Mouse (Mus musculus) inflammation-experienced regulatory T-cells, adult 6 months (primary cell): ENCODE measurements around the gene Gmds. TPM values are rescaled to one million over a fixed set of nuclear protein-coding genes. Genes with fewer than 3 reads are reported as not detected.

Experiments
- ATAC-seq: one replicate; pipeline ENCODE4 v1.8.0; 2017
- polyA plus RNA-seq, 3 experiments: library from polyadenylated mRNA; unstranded; fragments of 100-300 nt; shearing (Covaris generic); gene quantifications; one replicate each; pipeline ENCODE4 v1.2.1; 2017

The Gmds gene
- polyA plus RNA-seq, 3 experiments from 2014 or later: 17.2 to 26.3 (median 21.8) TPM

DNA sequence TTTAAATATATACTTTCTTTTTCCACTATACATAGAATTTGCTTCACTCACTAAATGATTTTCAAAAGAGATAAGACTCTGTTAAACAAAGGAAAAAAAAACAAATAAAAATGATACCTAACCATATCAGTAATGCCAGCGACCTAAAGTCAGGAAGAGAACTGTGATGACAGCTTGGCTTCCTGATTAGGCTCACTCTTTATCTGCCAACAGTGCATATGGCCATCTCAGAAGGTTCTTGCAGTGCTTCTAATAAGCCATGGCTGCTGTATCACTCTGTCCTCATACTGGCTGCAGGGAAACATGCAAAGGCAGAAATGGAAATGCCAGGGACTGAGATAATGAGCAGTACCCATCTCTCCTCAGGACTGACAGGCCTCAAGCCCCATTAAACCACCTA, 192.6 kb downstream of the Gmds start:
- no peak for ATAC-seq

DNA sequence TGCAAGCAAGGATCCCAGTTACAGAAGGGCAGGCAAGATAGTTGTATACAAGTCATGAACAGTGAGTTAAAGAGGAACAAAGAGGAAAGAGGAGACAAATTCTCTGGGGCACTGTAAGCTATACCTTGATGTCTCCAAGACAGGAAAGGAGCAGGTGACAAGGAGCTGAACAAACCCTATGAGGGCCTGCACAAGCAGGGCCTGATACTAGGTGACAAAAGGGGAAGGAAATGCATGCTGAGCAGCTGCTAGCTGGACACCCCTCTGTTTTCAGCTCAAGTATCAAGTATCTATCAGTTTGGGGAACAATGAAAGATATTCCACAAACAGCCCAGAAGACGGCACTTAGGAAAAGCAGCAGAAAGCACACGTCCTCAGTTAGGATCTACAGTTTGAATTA, 193.4 kb downstream of the Gmds start:
- no peak for ATAC-seq

DNA sequence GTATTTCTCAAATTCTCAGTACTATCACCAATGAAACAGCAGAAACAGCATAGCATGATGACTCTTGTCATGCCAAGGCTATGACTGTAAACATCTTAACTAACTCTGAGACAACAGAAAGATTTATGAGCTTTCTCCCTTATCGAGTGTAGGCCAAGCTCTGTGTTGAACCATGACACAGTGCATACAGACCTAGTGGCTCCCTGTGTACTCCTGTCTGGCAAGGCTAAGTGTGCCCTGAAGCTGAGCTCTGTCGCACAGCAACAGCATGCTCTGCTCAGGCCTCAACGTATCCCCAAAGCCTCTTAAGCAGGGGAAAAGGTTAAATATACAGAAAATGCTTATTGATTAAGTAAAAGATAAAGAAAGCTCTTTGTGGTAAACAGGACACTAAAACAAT, 194.9 kb downstream of the Gmds start:
- ATAC-seq: no peak

DNA sequence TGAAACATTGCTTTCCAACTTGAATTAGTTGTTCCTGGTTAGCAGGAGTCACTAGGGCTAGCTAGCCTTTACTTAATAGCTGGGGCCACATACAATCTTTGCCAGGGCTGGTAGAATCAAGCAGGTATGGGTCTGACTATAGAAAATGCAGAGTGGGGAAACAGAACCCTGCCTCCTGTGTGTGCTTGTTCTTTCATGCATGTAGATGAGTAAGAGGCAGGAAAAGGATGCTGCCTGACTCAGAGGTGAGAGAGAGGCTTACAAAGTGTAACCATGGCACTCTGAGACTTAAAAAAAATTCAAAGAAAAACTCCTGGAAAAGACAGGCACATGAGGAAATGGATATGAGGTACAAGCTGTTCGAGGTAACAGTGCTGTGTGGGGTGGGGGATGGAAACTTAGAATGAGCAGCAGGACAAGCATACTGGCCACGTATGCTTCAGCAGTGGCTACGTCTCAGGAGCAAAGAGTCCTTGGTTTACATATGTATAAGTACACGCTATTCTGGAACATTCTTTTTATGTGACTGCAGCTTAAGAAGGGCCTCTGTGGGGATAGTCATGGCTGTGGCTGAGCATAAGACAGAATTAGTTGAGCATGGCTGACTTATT, 203.8 kb downstream of the Gmds start:
- ATAC-seq: no peak

DNA sequence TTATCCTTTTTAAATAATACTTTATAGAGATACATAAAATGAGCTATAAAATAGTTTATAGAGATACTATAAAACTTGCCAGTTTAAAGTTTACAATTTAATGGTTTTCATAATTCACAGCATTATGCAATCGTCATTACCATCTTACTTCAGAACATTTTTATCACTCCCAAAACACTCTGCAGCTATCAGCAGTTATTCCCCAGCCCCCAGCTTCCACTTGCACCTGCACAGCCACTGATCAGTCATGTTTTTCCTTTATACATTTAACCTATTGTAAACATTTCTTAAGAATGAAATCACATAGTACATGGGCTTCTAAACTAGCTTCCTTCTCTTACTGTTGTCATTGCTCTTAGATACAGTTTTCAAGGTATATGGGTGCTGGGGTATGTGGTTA, 208.6 kb downstream of the Gmds start:
- ATAC-seq: no peak

DNA sequence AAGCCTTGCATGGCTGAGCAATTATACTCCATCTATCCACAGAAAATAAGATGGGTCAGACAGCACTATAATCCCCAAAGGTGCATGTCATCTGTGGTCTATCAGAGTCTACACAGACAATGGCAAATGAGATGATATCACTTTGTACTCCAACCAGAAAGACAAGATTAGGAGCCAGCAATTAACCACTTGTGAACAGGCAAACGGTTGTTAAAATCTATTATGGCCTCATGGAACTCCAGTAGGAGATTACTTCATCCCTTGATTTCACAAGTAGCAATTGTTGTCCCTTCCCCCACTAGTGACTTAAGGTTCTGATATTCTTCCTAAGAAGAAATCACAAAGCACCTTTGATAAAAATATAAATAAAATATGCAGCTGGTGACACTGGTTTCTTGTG, 220.2 kb downstream of the Gmds start:
- no peak for ATAC-seq

DNA sequence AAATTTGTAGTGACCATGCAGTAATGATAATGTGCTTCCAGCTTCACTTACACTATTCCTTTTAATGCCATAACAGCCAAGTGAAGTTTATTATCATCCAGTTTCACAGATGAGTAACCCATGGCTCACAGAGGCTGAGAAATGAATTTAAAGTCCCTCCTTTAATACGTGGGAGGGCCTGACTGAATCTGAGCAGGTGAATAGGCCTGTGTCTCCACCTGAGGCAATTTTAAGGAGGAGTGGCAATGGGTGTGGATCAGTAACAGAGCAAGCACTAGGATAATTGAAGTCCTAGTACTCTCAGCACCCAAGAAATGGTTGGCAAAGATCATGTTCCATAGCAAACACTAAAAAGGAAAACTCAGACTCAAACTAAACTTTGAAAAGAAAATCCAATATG, 223.1 kb downstream of the Gmds start:
- ATAC-seq: no peak

DNA sequence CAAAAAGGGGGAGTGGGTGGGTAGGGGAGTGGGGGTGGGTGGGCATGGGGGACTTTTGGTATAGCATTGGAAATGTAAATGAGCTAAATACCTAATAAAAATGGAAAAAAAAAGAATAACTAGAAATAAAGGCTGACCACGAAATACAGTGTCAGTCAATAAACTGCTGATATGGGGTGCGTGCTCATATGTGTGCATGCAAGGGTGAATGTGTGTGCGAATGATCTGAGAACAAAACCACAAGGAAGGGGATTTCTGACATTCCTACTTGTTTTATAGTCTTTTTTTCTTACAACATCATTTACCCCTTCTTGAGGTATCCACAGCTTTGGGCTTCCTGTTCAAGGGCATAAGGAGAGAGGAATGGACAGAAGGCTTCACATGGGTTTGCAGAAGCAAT, 224.7 kb downstream of the Gmds start:
- no peak for ATAC-seq

DNA sequence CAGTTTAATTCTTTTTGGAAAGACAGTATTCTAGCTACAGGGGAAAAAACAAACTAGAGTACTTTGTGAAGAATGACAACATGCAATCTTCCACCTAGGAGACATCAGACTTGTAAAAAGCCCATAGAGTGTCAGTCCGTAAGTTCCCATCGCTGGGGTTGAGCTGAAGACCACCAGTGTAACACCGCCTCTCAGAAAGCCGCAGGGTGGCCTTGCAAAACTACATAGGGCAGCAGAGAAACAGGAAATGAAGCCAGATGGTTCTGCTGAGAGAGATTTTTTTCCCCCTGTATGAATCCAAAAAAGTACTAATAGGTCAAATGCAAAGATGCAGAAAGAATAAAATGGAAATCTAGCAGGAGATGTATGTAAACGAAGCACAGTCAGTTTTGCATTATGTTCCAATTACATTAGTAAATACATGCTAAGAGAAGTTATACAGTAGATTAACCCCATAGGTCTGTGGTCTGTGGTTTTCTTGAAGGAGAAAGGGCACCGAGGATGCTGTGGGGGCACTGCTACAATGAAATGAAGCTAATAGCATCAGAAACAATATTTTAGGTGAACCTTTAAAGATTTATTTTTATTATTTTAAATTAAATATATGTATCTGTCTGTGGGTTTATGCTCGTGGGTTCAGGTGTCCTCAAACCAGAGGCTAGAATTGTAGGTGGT, 250.1 kb downstream of the Gmds start:
- ATAC-seq: no peak

DNA sequence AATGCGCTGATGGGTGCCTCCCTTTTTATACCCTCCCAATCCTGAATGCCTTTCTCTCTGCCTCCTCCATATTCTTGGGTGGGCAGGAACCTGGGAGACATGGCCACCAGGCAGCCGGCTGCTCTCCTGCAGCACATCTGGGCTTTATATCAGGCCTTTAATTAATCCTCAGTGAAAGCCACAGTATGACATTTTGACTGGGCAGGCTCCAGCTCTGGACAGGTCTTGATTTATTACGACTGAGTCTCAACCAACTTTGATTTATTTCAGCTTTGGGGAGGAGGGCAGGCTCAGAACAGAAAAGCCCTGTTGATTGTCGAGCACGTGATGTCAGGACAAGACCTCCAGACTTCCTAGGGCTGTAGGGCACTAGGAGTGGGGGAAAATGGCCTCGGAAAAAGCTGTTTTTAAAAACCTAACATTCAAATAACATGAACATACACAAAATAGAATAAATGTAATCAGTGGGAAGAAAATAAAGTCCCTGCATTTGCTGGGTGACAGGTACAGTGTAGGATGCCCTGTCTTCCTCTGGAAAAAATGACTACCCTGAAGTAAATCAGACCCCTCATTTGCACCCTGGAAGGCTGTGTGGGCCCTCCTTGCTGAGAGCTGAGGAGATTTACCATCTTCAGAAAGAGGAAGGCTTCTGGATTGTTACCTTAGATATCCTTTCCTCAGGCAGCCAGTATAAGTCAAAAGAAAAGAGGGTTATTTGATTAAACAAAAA, 257.9 kb downstream of the Gmds start:
- ATAC-seq: no peak

DNA sequence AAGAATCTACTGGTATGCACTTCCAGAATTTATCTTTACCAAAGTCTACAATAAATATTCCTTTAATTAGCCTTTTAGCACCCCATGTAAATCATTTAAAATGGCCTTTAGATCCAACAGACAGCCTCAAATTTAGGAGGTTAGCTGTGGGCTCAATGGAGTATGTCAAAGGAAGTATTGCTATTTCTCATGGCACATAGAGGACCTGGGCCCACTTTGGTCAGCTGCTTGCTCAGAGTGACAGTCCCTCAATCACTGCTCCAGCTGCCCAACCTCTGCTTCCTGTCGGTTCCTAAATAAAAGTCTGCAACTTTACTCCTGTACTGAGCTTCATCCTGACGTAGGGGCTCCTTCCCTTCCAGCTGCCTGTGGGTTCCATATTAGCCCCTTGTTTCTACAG, 264.9 kb downstream of the Gmds start:
- no peak for ATAC-seq

DNA sequence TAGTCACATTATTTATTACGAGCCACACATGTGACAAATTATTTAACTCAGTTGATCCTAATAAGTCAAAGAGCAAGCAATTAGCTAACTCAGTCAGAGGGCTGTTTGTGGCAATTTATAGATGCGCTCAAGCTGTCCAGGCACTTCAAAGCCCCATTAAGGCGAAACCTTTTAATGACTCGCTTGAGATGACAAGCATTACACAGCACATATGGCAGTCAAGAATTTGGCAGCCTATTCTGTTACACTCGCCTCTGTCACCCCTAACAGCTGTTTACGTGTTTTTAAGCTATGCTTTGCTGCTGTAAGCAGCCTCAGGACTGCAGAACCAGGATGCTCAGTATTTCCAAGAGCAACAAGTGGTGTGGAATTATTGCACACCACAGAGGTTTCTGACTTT, 283.2 kb downstream of the Gmds start:
- no peak for ATAC-seq

DNA sequence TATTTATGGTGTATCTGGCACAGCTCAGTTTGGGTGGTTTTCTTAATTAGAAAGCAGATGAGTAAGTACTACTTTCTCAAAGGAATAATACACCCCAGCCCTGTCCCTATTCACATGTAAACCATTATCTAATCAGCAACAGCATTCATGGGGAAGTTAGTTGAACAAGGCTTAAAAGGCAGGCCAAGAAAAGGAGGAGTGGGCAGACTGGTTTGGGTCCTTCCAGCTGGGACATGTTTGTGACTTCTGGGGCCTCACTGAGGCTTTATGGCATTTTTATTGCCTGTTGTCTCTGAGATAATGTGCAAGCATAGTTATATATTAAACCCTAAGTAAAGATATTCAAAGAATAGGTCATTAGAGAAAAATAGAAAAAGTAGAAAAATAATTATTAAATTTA, 285.0 kb downstream of the Gmds start:
- no peak for ATAC-seq

DNA sequence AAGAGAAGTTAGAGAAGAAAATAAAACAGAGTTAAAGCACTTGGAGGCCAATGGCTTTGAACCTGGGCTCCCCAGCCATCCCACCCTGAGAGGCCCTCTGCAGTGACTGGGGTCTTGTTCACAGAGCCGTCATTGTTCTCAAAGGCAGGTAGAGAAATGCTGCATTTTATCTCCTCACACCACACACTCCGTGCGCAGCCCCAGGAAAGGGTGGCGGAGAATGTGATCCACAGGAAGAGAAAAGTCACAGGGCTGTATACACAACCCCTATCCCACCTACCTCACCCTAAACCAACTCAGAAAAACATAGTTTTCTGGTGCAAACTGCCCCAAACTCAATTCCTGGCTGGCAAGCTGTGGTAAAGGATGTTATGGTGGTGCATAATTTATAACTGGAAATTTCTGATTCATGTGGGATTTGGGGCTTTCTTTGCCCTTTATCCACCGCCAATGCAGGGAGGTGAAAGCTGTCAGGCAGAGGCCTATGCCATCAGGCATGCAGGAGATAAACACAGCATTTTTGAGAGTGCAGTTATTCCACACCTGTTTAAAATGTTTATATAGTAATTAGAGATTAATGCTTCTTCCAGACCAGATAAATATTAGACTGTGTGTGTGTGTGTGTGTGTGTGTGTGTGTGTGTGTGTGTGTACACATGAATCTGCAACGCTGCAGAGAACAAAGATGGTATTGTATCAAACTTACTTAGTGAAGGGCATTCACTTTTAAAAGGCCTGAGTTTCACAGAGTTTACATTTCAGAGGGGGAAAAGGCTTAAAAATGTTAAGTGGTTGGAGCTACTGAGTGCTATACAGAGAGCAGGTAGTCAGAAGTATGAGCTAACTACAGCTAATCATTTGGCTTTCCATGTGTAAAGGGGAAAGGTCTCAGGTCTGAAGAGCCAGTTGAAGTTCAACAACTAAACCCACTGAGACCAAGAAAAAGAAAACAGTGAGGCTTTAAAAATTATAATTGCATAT, 290.3 kb downstream of the Gmds start:
- ATAC-seq: no peak

DNA sequence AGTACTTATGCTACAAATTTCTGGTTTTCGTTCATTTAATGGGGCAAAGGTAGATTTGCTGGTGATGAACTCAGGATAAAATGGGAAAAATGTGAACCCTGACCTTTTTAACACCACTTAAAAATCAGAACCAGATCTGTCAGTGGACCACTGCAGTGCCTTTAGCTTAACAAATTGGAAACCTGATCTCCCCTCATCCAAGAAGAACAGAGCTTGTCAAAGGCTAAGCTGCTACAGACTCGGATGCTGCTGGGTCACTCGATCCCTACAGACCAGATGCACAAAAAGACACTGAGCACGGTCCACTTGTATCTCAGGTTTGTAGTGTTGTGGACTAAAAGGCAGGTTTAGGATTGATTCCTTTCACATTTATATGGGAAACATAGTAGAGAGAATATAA, 291.6 kb downstream of the Gmds start:
- ATAC-seq: no peak

DNA sequence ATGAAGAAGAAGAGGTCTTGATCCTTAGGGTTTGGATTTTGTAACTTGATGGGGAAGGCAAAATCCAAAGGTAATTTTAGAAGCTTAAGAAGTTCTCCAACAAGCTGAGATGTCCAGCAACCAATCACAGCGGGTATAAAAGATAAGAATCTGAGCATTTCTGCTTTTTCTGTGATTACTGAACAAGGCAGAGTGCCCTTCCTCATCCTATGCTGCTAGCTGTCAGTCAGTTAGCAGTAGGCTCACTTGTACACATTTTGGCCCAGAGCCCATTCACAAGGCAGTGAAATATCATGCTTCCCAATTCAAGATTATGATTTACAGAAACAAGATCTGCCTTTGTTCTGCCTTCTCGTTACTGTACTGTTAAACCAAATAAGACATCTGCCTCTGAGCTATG, 295.8 kb downstream of the Gmds start:
- ATAC-seq: no peak

DNA sequence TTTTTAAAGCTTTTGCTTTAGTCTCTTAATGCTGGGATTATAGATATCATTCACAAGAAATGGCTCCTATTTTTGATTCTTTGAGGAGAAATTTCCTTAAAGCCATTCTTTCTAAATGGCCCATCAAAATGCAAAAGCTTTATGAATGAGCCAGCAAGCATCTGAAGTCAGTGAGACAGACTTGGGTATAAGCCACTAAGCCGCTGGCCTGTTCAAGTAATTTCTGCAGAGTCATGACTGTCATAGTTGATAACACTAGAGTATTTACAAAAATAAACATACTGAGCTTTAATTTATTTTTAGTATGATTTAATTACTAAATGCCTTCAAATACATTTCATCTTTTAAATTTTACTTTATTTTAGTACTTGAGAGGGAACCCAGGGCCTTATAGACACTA, 297.7 kb downstream of the Gmds start:
- ATAC-seq: no peak

DNA sequence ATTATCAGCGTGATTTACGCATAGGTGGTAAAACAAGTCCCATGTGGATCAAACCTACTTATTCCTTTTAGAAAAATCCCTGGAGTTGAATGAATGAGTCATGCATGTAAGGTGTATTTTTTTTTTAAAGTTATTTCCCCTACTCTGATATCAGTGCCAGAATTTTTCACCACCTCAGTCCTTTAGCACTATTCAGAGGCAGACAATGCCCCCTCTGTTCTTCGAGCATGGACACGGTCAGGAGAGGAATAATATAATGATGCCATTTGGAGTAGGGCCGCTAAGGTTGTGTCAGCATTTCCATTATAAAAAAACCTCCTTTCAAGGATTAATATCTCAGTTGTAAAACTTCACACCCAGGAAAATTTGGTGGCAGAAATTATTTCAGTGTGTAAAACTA, 301.6 kb downstream of the Gmds start:
- ATAC-seq: no peak

DNA sequence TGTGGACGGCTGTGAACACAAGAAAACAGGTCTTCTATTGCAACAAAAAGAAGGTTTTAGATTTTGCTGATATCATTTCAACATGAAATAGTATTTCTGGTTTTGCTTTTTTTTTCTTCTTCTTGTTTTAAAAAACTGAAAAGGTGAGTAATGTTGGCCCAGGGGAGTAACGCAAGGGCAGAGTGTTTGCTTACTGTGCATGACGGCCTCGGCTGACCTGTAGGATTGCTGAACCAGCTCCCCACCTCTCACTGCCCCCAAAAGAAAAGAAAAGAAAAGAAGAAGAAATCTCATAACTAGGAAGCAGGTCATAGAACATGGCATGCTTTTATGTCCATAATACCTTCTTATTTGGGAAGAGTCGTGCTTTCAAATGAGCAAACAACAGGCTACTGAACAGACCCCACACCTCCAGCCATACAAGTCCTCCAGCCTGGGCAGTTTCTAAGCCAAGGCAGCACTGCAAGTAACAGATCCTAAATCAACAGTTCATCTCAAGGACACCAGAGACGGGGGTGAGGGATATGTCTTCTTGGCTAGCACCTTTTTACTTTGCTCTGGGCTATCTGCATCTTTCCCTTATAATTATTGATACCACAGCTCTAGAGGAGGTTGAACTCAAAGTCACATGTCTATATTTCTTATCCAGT, 303.6 kb downstream of the Gmds start:
- ATAC-seq: no peak

DNA sequence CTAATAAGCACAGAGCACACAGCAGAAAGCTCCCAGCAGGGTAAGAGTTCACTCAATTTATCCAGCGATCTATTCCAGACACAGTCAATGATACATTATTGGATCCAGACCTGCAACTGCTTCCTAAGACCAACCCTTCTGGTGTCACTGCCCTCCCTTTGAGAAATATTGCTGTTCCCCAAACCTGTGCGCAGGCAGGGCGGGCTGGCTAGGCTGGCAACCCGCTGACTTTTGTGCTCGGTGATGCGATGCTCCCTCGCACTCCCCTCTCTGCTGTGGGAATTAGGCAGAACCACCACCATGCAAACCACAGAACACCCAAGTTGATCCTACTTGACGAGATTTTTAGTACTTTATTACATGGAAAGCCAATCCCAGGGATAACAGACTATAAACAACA, 304.4 kb downstream of the Gmds start:
- no peak for ATAC-seq

DNA sequence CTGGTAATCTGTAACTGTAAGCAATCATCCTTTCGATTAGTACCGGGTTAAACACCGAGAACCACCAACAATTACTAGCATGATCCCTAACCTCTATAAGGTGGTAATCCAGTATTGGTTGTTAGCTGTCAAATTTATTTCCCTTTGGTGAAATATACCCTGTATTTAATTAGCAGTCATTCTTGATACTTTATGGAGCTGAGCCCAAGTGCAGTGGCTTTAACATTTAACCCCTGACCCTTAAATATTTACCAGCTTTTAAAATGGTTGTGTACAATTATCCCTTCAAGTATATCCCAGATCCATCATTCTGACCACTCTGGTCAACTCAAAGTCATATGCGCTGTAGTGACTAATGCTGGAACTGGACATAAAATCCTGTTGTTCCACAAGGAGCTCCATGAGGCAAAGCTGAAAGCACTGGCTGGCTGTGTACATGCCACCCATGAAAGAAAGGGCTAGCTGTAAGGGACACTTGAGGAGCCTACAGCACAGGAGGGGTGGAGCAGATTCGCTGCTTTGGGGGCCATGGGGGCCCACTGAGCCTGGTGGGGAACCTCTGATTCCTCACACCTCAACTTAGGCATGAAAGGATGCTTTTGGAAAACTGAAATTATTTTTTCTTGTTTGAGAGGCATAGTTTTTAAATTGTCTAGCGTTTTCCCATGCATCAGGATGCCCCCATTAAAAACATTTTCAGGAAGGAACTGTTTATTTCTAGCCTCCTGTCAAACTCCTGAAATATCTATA, 312.1 kb downstream of the Gmds start:
- no peak for ATAC-seq

DNA sequence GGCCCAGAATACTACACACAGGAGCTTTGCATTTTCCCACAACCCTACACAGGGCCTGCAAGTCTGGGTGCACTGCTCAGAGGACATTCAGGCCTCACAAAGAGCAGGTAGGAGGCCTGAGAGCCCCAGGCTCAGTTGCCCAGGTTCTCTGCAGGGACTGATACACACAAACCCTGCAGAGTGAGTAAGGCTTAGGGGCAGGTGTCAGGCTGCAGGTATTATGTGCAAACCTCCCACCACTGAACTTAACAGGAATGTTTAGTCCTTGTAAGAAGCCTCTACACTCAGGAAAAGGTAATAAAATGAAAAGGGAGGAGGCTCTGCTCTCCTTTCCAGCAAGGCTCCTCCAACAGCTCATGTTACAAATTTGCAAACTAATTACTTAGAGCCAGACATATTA, 313.7 kb downstream of the Gmds start:
- no peak for ATAC-seq
